Mouse (Mus musculus): ENCODE measurements around the gene Bcl2a1a.
"Not testable (repeated sequence)": the region's sequence is repeated elsewhere in the genome, so short reads cannot be mapped to it uniquely, and the experiment has no call there.

Bcl2a1a gene

GRCm38 (mm10) chr9:88956670-88957153 lies at the start of gene Bcl2a1a:
Bcl2a1a (plus strand) TSS chr9:88956900.
- not testable (repeated sequence) for DNase-seq

GRCm38 (mm10) chr9:88916576-88916975 lies 40.1 kb upstream of the Bcl2a1a start:
- DNase-seq: not testable (repeated sequence)

- DNase-seq: peak in 1 of 2 experiments; percentile 23
Observed at GRCm38 (mm10) chr9:88938312-88938711, 18.4 kb upstream of the Bcl2a1a start.

- not testable (repeated sequence) for DNase-seq
Observed at GRCm38 (mm10) chr9:88951466-88951865, 5.2 kb upstream of the Bcl2a1a start.

GRCm38 (mm10) chr9:88953151-88953550 lies 3.5 kb upstream of the Bcl2a1a start:
- DNase-seq: not testable (repeated sequence)

GRCm38 (mm10) chr9:88955224-88955623 lies 1.5 kb upstream of the Bcl2a1a start:
- not testable (repeated sequence) for DNase-seq

GRCm38 (mm10) chr9:88956035-88956434 lies 665 bp upstream of the Bcl2a1a start:
- not testable (repeated sequence) for DNase-seq

- DNase-seq: no peak
Observed at GRCm38 (mm10) chr9:88958891-88959290, 2.2 kb downstream of the Bcl2a1a start.

- not testable (repeated sequence) for DNase-seq
Observed at GRCm38 (mm10) chr9:88959981-88960380, 3.3 kb downstream of the Bcl2a1a start.

GRCm38 (mm10) chr9:88966462-88966861 lies 9.8 kb downstream of the Bcl2a1a start:
- DNase-seq: not testable (repeated sequence)

- not testable (repeated sequence) for DNase-seq
Observed at GRCm38 (mm10) chr9:88969502-88969901, 12.8 kb downstream of the Bcl2a1a start.

- DNase-seq: not testable (repeated sequence)
Observed at GRCm38 (mm10) chr9:88976875-88977274, 20.2 kb downstream of the Bcl2a1a start.

GRCm38 (mm10) chr9:88979781-88980180 lies 23.1 kb downstream of the Bcl2a1a start:
- DNase-seq: not testable (repeated sequence)

GRCm38 (mm10) chr9:89001541-89001940 lies 44.8 kb downstream of the Bcl2a1a start:
- DNase-seq: not testable (repeated sequence)

Data from kidney, postnatal 25 days (tissue).